Mouse (Mus musculus) spleen, postnatal 4 days (tissue): ENCODE results near the gene Adgrg7.

Experiments used
- DNase-seq, 2 experiments: peaks; one replicate each; pipeline ENCODE4 v3.0.0; 2022; ENCODE audit warnings: low spot score in 2 of 2

The Adgrg7 gene

GRCm38 (mm10) chr16:56710071-56710470 is 85.6 kb downstream of the Adgrg7 start:
- DNase-seq, result no peak

GRCm38 (mm10) chr16:56705731-56706130 is 89.9 kb downstream of the Adgrg7 start:
- no peak for DNase-seq

- no peak for DNase-seq
These were observed 94.8 kb downstream of the Adgrg7 start for GRCm38 (mm10) chr16:56700898-56701297.

GRCm38 (mm10) chr16:56696448-56696847 is 99.2 kb downstream of the Adgrg7 start:
- DNase-seq, result no peak

- DNase-seq, result no peak
These were observed 104.9 kb downstream of the Adgrg7 start for GRCm38 (mm10) chr16:56690715-56691114.

GRCm38 (mm10) chr16:56686747-56687146 is 108.9 kb downstream of the Adgrg7 start:
- DNase-seq, result no peak

GRCm38 (mm10) chr16:56681010-56681645 is 114.5 kb downstream of the Adgrg7 start:
- DNase-seq, result no peak

- no peak for DNase-seq
These were observed 118.5 kb downstream of the Adgrg7 start for GRCm38 (mm10) chr16:56677146-56677545.
